Mouse (Mus musculus) cerebellum, adult (tissue): ENCODE data around the gene Tmco4.

Experiments
- ATAC-seq: cut with Nextera tagmentation; 2 replicates; pipeline ENCODE4 v1.9.2; 2017; ENCODE audit warnings: mild to moderate bottlenecking, moderate library complexity, mixed read lengths; ENCODE audit not compliant: insufficient number of reproducible peaks, low FRiP score, low TSS enrichment

The Tmco4 gene

DNA sequence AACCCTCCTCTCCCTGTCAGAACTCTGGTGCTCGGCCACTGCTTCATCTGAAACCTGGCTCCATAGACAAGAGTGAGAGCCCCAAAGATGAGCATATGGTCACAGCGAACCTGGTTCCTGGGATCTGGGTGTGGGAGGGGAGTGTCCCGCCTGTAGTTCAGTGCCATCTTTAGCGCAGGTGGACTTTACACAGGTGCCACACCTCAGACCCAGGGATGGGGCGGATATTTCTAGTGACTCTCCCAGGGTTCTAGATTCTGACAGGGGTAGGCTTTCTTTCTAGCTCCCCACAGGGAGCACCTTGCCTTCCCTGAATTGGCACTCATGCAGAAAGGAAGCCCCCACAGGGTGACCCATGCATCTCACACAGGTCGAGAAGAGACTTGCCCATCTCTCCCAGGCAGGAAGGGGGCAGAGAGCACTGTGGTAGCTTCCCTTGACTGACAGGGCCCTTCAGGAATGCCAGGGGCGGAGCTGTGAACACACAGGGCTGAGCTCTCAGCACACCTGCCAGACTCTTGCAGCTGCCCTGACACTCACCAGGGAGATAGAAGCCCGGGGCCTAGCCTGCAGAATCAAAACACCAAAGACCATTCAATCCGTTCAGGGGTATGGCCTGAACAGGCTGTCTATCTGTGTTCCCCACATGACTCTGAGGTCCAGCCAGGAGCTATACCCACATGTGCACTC lies 116.4 kb downstream of the Tmco4 start:
- no peak for ATAC-seq

DNA sequence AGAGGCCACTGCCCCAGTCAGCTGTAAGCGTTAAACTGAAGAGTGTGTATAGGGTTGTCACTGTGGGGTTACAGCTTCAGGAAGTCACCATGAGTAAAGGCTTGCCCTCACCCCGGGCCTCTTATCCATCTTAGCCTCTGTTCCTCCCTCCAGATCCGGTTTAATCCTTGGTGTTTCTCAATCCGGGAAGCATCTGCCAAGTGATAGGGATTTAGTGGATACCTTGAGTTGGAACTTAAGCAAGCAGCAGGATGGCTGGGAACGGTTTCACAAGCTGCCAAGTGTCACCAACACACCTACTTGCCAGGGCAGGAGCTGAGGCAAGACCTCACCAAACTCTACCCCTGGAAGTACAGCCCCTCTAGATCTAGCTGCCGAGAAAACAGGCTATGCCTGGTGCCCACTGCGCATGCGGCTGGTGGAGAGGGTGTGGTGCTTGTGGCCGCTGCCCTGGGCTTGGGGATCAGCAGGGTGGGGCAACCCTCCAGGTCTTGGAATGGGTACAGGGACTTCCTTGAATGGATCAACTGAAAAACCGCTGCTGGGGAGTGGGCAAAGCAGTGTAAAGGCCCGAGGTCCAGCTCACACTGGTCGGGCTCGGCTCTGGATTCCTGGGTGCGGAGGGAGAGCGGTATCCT lies 117.7 kb downstream of the Tmco4 start:
- ATAC-seq: no peak

DNA sequence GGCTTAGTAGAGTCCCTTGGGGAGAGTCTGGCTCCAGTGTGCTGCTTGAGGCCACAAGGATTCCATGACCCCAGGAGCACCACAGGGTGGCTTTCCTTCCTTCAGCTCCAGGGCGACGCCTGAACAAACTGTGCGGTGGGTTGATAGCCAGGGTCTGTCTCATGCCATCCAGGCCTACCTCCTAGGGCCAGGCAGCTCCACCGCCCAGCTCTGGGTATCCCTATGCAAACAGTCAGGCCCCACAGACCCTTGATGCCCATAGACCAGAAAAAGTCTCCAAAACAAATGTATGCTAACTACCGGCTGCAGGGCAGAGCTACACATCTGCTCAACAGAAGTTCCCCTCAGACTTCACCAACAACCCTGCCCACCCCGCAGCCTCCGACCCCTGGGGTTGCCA lies 118.4 kb downstream of the Tmco4 start:
- no peak for ATAC-seq

DNA sequence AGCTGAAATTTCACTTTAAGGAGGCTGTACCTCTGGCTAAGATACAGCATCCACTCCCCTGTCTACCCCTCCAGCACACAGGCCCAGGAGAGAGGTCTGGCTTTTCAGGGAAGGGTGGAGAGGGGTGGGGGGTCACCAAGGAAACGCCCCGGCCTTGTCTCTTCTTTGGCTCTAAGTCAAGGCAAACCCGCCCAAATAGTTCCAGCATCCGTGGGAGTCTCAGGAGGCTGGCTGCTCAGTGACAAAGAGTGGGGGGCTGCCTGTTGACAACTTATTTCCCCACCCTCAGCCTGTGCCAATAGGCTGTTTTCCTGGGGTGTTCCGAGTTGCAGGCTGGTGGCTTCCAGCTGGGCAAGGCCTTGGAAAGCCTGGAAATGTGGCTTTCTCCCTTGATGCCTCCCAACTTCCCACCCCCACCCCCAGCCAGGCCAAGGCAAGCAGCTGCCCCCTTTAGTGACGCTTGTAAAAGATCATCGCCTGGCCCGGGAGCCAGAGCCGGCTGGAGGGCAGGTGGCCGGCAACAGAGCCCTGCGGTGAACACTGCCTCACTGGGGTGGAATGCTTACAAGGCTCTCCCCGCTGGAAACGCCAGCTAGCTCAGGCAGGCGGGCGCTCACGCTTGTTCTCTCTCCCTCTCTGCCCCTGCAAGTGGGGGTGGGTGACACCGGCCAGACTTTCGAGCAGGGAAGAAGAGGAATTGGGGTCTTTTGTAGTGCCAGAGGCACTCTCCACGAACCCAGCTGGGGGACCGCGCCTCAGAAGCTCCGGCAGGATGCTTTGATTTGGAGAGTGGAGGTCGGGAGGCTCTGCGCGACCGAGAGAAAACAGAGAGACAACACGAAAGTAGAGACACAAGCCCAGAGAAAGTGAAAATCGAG lies 119.0 kb downstream of the Tmco4 start:
- no peak for ATAC-seq

DNA sequence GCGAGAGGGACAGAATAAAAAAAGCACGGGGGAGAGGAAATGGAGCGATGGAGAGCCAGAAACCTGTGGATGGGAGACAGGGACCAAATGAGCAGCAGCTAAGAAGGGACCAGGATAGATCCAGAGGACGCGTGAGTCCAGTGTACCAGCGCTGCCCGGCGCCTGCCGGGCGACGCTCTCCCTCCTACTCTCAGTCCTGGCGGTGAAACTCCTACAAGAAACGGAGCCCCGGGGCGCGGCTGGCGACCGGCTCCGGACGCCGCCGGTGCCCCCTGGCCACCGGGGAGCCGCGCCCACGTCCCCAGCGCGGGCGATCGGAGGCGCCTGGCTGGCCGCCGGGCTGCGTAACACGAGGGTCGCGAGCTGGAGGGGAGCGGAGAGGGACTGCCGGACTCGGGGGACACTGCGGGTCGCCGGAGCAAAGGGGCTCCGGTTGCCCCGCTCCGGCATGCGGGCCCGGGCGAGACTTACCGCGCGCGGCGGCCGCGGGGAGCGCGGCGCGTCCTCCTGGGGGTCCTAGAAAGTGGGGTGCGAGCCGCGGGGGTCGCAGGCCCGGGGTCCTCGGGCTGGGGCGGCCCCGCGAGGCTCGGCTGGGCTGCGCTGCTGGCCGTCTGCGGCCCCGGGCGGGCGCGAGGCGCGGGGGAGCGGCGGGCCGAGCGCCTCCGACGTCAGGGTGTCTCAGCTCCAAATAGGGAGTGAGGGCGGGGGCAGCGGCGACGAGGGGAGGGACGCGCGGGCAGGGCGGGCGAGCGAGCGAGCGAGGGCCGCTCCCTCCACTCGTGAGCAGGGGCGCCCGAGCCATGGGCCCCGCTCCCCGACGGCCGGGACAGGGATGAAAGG lies 119.9 kb downstream of the Tmco4 start, which contains the start of gene Nbl1:
Gene Nbl1, minus strand, starts transcription at position 638 of the 840 bp plus-strand sequence.
- ATAC-seq: no peak

DNA sequence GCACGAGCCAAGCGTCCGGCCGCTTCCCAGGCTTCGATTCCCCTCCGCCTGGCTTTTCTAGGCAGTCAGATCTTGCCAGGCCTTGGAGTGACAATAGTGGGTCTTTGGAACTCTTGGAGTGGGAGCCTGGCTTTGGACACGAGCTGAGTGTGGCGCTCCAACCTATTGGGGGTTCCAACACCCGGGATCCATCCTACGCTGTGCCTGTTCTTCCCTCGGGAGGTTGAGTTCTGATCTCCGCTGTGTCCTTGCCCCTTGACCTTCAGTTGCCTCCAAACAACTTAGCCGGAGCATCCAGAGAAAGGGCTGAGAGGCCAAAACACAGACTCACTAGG lies 120.5 kb downstream of the Tmco4 start:
- no peak for ATAC-seq

DNA sequence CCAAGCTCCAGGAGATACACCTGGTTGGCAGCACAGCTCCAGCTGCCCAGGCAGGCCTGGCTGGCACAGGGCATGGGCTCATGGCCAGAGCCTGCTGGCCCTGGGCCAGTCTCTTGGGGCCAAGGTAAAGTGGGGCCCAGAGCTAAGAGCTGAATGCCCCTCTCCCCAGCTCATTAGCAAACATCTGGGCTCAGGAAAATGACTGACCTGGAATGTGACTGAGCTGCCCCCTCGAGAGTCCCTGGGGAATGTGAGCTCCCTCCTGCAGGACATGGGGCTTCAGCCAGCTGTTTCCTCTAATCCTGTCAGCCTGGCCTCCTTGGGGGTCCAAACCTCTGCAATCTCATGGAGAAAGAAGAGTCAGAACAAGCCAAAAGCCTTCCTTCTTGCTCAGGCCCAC lies 122.7 kb downstream of the Tmco4 start:
- no peak for ATAC-seq

DNA sequence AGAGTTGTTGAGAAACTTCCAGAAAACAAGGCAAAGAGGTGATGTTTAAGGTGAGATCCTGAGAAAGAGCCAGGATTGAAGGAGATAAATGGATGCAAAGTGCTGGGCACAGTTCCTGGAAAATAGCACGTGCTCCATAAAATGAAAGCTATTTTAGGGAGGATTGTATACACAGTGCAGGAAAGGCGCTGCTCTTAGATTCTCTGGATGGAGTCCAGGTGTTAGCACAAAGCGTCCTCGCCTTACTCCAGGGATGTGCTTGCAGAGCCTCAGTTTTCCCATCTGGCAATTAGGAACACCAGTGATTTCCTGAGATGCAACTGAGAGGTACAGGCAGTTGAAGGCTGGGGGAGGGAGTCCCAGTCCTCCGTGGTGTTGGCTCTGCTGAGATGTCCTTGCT lies 123.5 kb downstream of the Tmco4 start:
- no peak for ATAC-seq

DNA sequence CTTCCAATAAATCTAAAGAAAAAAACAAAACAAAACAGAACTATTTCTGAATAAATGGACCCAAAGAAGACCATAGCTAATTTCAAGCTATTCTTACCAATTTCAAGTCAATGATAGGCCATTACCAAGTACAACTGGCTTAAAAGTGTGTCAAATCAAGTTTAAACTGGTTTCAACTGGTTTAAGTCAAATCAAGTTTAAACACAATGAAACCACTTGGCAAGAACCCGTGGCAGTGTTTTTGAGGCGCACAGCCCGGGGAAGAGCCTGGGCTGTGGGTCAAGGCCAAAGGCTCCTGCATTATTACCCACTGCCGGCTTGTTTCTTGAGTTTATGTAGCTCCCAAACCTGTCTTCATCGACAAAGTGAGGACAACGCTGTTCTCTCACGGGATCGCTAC lies 127.6 kb downstream of the Tmco4 start:
- ATAC-seq: no peak

DNA sequence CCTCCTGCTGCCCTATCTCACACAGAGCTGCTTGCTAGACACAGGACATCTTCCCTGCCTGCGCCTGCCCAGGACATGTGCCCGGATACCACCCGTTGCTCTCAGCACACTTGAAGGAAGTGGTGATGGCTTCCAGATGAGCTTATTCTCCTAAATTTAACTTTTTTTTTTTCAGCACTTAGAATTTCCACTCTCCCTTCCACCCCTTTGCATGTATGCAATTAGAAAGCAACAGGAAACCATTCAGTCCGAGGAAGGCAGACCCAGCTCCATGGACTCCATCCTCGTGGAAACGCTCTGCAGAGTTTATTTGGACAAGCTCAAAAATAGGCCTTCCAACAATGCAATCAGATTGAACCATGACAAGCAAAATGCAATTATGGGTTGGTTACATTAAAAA lies 128.9 kb downstream of the Tmco4 start:
- ATAC-seq: no peak

DNA sequence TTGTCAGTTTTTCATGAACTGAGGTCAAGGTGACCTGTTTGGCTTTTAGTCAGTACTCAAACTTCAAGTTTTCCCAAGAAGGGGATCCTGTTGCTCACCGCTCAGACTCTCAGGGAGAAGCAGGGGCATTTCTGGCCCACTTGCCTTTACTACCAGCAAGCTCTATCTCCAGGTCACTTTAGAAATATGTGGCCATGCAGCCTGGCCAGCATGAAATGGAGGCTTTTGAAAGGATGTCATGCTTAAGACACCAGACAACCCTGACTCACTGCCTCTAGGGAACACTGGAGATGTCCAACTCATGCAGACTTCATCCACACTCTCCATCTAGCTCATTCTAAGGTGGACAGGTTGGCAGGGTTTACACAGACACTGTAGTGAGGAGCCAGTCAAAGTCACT lies 132.8 kb downstream of the Tmco4 start:
- ATAC-seq: no peak
